Mouse (Mus musculus) heart, postnatal 25 days (tissue): Measurements from ENCODE around the gene Hint2. TPM values are rescaled to one million over a fixed set of nuclear protein-coding genes. Genes with fewer than 3 reads are reported as not detected.

Source experiments
- DNase-seq: peaks from one replicate; pipeline ENCODE4 v3.0.0; 2022; ENCODE audit warnings: low spot score
- intact Hi-C: fragments of 180-260 bp; cut with DNase I; formaldehyde crosslinking; loops from one replicate; pipeline ENCODE4 v1.15.1; 2025
- microRNA-seq: library from miRNA; unstranded; fragments of <30 nt; microRNA quantifications from one replicate; pipeline ENCODE4 v1.2.0, GENCODE M21; 2022
- total RNA-seq, 2 experiments: library from RNA; stranded (reverse); gene quantifications; 2 replicates each; pipeline ENCODE4 v1.2.3; 2021

Hint2 gene
- total RNA-seq, 2 experiments from 2014 or later: 138 to 147 TPM

DNA sequence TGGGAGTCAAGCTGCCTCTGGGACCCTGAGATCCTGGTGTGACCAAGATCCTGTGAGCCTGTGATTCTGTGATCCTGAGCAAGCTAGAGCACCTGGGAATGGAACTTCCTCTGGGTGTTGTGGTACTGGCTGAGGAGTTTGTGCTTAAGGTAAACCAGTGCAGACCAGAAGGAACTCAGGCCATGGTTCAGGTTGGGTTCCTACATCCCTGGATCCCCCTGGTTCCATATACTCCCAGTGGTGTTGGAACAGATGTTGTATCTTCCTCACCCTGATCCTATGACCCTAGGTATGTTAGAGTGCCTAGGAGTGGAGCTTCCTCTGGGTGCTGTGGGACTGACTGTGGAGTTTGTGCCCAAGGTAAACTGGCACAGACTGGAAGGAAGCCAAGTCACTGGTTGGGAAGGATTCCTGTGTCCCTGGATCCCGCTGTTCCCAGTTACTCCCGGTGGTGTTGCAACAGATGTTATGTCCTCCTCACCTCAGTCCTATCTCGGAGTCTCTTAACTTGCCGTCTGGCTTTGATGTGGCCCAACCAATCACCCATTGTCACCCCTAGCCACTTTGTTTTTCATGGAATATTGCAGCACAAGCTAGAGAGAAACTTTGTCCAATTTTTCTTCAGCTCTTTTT, 36.0 kb downstream of the Hint2 start:
- intact Hi-C loops: no loop called here

DNA sequence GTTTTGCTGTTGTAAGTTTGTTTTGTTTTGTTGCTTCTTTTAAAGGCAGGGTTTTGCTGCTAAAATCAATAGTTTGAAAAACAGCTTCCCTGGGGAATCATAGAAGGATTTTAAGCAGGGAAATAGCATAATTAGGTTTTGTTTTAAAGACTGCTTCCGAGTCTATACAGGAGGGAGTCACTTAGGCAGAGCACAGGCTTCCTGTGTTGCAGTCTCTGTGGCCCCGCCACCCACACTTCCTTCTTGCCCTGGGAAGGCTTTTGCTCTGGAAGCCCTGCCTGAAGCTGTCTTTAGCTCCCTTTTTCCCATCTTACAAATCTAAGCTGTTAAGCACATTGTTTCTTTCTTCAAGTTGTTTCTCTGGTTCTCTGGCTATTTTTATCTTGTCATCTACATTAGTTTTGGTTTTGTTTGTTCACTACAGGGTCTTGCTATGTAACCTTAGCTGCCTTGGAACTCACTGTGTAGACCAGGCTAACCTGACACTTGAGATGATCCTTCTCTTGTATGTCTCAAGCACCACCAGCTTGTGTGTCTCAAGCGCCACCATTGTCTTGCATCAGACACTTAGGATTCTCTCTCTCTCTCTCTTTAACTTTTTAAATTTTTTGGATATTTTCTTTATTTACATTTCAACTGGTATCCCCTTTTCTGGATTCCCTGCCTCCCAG, 43.1 kb downstream of the Hint2 start:
- intact Hi-C loops: no loop called here
- no peak for DNase-seq

More for the DNA sequence above, 36.0 kb downstream of the Hint2 start:
- DNase-seq: no peak

DNA sequence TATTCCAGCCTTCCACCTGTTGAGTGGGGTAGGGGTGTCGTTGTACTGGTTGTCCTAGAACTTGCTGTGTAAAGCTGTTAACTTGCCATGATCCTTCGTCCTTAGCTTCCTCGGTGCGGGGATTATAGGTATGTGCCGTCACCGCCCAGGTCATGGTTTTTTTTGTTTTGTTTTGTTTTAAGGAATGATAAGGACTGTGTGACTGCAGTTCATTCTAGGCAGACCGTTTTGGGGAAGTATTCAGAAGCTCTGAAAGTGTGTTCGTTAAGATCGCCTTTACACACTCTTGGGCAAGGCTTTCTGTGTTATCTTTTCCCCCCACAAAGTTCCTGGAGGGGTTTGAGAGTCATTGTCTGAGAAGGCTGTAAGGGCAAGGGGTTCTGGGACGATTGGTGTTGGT, 43.7 kb downstream of the Hint2 start:
- DNase-seq: no peak
- intact Hi-C loops: no loop called here

DNA sequence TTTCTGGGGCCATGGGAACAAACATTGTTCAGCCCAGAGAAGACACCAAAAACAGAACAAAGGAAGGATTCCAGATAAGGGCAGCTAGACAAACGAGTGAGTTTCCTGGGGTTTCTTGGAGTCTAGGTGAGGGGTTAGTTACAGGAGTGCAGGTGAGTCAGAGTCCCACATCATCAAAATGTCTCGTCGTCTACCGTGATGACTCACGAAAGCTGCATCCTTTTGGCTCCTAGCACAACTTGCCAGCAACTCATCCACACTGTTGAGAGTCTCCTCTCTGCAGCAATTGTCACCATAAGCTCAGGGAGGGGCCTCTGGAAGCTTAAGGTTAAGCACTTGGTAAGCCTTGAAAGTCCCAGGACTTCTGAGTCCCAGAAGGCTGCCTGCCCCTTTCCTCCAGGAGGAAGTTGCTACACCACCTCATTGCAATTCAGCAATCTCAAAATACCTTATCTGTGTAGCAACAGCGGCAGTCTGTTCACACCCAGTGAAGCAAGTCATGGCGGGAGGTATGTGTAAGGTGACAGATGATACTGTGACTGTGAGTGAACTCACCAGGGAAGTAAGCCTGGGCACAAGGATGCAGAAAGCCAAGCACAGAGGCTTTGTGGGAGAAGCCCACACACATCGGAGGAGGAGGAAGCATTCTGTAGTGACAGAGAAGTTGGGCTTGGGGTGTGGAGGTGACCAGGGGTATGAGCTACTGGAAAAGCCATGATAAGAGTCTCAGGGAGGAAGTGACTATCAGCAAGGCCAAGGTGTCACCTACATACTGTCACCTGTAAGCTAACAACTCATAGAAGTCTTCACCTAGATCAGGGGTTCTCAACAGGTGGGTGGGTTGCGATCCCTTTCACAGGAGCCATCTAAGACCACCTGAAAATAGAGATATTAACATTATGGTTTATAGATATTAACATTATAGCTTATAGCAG, 51.2 kb downstream of the Hint2 start:
- intact Hi-C loops: no loop called here
- no peak for DNase-seq

Small RNA genes lying within 50 kb of the gene (microRNA-seq; reads per million reads assigned to microRNA genes)
- gene Gm25262: 0.83 reads per million

Other genes starting within 250 kb of the Hint2 start
- not detected for gene Fam166b, start 227.3 kb downstream of the Hint2 start, total RNA-seq
- 10 to 100 TPM; 33.1 to 34.4 TPM for gene Tesk1, start 214.5 kb downstream of the Hint2 start, total RNA-seq
- under 1 TPM; 0.81 to 0.87 TPM for gene Cd72, start 201.8 kb downstream of the Hint2 start, total RNA-seq
- gene Sit1, start 172.7 kb downstream of the Hint2 start, total RNA-seq: not detected
- gene Ccdc107, start 163.6 kb downstream of the Hint2 start, total RNA-seq: 10 to 100 TPM; 26.6 to 31.8 TPM
- gene Arhgef39, start 156.8 kb downstream of the Hint2 start, total RNA-seq: under 1 TPM; 0.39 to 0.61 TPM
- under 1 TPM; 0.31 to 0.34 TPM for gene Car9, start 149.5 kb downstream of the Hint2 start, total RNA-seq
- 10 to 100 TPM; 25.2 to 40.7 TPM for gene Tpm2, start 132.7 kb downstream of the Hint2 start, total RNA-seq
- 10 to 100 TPM; 45.8 to 48.3 TPM for gene Creb3, start 94.1 kb downstream of the Hint2 start, total RNA-seq
- gene Tln1, start 93.8 kb downstream of the Hint2 start, total RNA-seq: 100 to 1,000 TPM; 115 to 124 TPM
- 10 to 100 TPM; 29.5 to 36.7 TPM for gene Rgp1, start 77.8 kb downstream of the Hint2 start, total RNA-seq
- gene Gba2, start 77.6 kb downstream of the Hint2 start, total RNA-seq: 10 to 100 TPM; 13.5 to 14.3 TPM
- under 1 TPM in 1 of 2 experiments, not detected in 1; 0.60 TPM for gene Msmp, start 72.0 kb downstream of the Hint2 start, total RNA-seq
- 10 to 100 TPM; 35.9 to 42.4 TPM for gene Npr2, start 24.5 kb downstream of the Hint2 start, total RNA-seq
- under 1 TPM; 0.21 to 0.31 TPM for gene Spag8, start 2.9 kb downstream of the Hint2 start, total RNA-seq
- gene Tmem8b, start 12.5 kb upstream of the Hint2 start, total RNA-seq: 10 to 100 TPM; 15.8 to 16.9 TPM
- under 1 TPM; 0.20 to 0.26 TPM for gene Fam221b, start 12.7 kb upstream of the Hint2 start, total RNA-seq
- not detected for gene Olfr70, start 44.3 kb upstream of the Hint2 start, total RNA-seq
- gene Olfr71, start 53.8 kb upstream of the Hint2 start, total RNA-seq: not detected
- 1 to 10 TPM; 3.3 to 3.4 TPM for gene Hrct1, start 70.7 kb upstream of the Hint2 start, total RNA-seq
- gene Spaar, start 73.6 kb upstream of the Hint2 start, total RNA-seq: 1 to 10 TPM; 4.8 to 4.9 TPM
- gene Olfr159, start 114.5 kb upstream of the Hint2 start, total RNA-seq: not detected
- not detected for gene Olfr156, start 167.4 kb upstream of the Hint2 start, total RNA-seq
- not detected for gene Olfr157, start 183.7 kb upstream of the Hint2 start, total RNA-seq
- gene Olfr155, start 195.1 kb upstream of the Hint2 start, total RNA-seq: not detected
- gene Reck, start 219.1 kb upstream of the Hint2 start, total RNA-seq: 1 to 10 TPM; 6.5 TPM